Mouse (Mus musculus): ENCODE measurements at regions not wholly inside any gene's neighbourhood (a gene's known extent, or its start where the extent isn't known, plus 50 kb on each side); places are given as distances from the start of the nearest gene placed in this dataset.

DNA sequence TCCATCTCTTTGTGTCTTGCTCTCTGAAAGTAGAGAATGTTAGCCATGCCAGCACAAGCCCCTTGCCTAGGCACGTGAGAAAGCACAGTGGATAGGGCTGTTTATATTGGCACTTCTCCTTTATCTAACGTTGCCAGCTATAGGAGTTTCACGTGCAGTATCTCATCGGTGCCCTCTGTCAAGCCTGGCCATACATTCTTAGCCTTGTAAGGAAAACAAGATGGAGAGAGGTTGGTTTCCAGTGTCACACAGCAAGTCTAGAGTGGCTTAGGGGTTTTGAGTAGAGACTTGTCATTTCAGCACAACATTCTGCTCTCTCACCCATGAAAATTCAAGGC, 88.1 kb upstream of the Bcl6 start:
- Histone ChIP-seq H3K36me3 (ENCODE audit: insufficient read depth) (no peaks in the 10 kb centered on the region), H3K4me3 (ENCODE audit: low read depth, low read length) (no peak overlapping the region), H3K4me1 (ENCODE audit: insufficient read depth) (no peaks in the 10 kb centered on the region), H3K9me3 (ENCODE audit: low read length) (no peaks in the 10 kb centered on the region), H3K4me2 (ENCODE audit: low read depth) (no peak overlapping the region), H3K9ac (no peak overlapping the region), H3K27ac (ENCODE audit: low read depth, low read length) (no peak overlapping the region), H3K27me3 (ENCODE audit: insufficient read depth, low read length) (no peaks in the 10 kb centered on the region)
- WGBS: 93% methylated on average over 4 of the region's 4 CpGs
- no peak for TF ChIP-seq CTCF (IDR thresholded peaks at IDR 0.05; ENCODE audit: low read depth)
- DNase-seq (no peak), ATAC-seq (no peak)

DNA sequence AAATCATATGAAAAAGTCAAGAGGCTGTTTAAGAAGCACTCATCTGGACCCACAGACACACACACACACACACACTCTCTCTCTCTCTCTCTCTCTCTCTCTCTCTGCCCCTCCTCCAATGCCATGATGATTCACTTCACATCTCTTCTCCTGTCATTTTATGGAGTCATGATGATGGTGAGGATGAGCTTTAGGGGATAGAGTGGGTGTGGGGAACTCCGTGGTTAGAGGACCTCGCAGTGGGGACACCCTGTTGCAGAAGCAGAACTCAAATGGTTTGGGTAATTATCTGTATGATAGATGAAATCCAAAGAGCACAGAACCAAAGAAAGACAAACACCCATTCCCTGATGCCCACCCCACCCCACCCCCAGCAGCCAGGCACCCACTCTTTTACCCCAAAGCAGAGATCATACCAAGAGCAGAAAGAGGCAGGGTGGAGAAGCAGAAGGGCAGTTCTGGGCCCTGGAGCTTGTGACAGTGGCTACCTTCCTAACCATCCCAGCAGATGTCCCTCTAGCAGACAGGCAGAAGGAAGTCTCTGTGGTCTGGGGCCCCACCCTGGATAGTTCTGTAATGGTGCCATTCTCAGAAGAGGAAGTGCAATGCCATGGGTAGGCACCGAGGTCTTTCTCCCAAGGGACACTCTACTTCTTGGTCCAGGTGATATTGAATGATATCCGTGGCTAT, 87.6 kb upstream of the Bcl6 start:
- H3K4me1 ChIP-seq (ENCODE audit: insufficient read depth): no peaks in the 10 kb centered on the region
- ATAC-seq (no peak), DNase-seq (no peak)
- no peaks in the 10 kb centered on the region for H3K36me3 ChIP-seq (ENCODE audit: insufficient read depth)
- no peaks in the 10 kb centered on the region for H3K27me3 ChIP-seq (ENCODE audit: insufficient read depth, low read length)
- no peak overlapping the region for H3K4me3 ChIP-seq (ENCODE audit: low read depth, low read length)
- H3K9me3 ChIP-seq (ENCODE audit: low read length): no peaks in the 10 kb centered on the region
- no peak overlapping the region for H3K4me2 ChIP-seq (ENCODE audit: low read depth)
- WGBS: 93% methylated on average over 4 of the region's 4 CpGs
- H3K27ac ChIP-seq (ENCODE audit: low read depth, low read length): no peak overlapping the region
- TF ChIP-seq CTCF (IDR thresholded peaks at IDR 0.05; ENCODE audit: low read depth): no peak
- no peak overlapping the region for H3K9ac ChIP-seq

DNA sequence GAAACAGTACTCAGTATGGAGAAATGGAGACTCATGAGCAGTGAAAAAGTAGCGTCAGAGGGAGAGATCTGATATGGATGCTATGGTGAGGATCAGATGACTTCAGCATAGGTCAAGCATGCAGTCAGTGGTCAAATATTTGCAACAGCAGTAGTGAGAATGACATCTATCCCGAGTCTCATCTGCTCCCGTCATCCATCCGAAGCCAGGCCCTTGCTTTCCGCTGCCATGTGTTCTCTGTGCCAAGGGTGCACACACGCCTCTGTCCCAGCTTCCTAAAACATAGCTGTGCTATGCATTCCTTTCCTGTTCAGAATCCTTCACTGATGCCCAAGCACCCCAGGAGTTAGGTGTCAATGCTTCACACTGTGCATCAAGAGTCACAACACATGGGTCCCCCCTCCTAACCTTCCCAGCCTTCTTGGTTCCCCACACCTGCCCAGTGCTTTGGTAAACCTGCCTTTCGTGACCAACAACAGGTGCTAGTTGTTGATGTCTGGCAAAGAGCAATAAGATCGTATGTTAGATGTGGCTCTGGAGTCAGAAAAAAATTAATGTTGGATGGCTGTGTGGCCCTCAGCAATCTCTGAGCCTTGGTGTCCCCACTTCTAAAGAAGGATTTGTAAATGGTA, 85.1 kb upstream of the Bcl6 start:
- DNase-seq (no peak), ATAC-seq (no peak)
- H3K4me3 ChIP-seq (ENCODE audit: low read depth, low read length): no peak overlapping the region
- H3K27me3 ChIP-seq (ENCODE audit: insufficient read depth, low read length): no peaks in the 10 kb centered on the region
- H3K9me3 ChIP-seq (ENCODE audit: low read length): no peaks in the 10 kb centered on the region
- no peaks in the 10 kb centered on the region for H3K4me1 ChIP-seq (ENCODE audit: insufficient read depth)
- H3K27ac ChIP-seq (ENCODE audit: low read depth, low read length): no peak overlapping the region
- no peak overlapping the region for H3K9ac ChIP-seq
- TF ChIP-seq CTCF (IDR thresholded peaks at IDR 0.05; ENCODE audit: low read depth): no peak
- no peak overlapping the region for H3K4me2 ChIP-seq (ENCODE audit: low read depth)
- H3K36me3 ChIP-seq (ENCODE audit: insufficient read depth): no peaks in the 10 kb centered on the region
- WGBS: 95% methylated on average over 8 of the region's 8 CpGs

DNA sequence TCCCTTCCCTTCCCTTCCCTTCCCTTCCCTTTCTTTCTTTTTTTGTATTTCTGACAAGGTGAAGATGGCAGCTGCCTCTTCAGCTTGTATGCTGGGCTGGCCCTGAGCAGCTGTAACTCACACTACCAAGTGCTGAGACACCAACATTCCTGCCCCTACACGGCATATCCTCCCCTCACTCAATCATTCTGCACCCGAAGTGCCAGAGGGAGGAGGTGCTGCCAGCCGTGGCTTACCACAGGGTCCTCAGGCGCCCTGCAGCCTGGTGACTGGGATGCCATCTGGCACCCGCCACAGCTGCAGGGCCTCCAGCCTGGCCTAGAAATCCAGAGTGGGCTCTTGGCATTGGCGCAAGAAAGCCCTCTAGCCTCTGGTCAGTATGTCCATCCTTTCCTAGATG, 84.4 kb upstream of the Bcl6 start:
- Histone ChIP-seq H3K27ac (ENCODE audit: low read depth, low read length) (no peak overlapping the region), H3K4me3 (ENCODE audit: low read depth, low read length) (no peak overlapping the region), H3K4me1 (ENCODE audit: insufficient read depth) (no peaks in the 10 kb centered on the region), H3K36me3 (ENCODE audit: insufficient read depth) (no peaks in the 10 kb centered on the region), H3K27me3 (ENCODE audit: insufficient read depth, low read length) (no peaks in the 10 kb centered on the region), H3K9ac (no peak overlapping the region), H3K4me2 (ENCODE audit: low read depth) (no peak overlapping the region), H3K9me3 (ENCODE audit: low read length) (no peaks in the 10 kb centered on the region)
- 79% methylated on average over 6 of the region's 6 CpGs for WGBS
- TF ChIP-seq CTCF (IDR thresholded peaks at IDR 0.05; ENCODE audit: low read depth): no peak
- ATAC-seq: no peak
- no peak for DNase-seq

DNA sequence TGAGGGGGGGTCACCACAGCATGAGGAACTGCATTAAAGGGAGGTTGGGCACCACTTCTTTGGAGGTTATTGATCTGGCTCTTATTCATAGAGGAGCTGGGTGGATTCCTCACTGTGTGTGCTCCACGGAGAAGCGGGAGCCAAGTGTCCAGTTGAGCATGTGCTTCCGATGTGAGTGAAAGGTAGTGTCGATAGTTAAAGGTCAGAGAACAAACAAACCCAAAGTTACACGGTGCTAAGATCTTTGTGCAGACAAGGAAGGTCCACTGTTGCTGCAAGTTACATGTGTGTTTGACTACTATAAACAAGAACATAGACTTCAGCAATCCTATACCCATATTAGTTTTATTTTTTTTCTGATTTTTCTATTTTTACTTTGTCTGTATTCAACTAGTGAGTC, 80.8 kb upstream of the Bcl6 start:
- no peak for DNase-seq
- 89% methylated on average over 5 of the region's 5 CpGs for WGBS
- no peaks in the 10 kb centered on the region for H3K4me1 ChIP-seq (ENCODE audit: insufficient read depth)
- no peaks in the 10 kb centered on the region for H3K36me3 ChIP-seq (ENCODE audit: insufficient read depth)
- H3K9ac ChIP-seq: no peak overlapping the region
- H3K4me2 ChIP-seq (ENCODE audit: low read depth): no peak overlapping the region
- H3K4me3 ChIP-seq (ENCODE audit: low read depth, low read length): no peak overlapping the region
- no peak for ATAC-seq
- no peak for TF ChIP-seq CTCF (IDR thresholded peaks at IDR 0.05; ENCODE audit: low read depth)
- H3K27me3 ChIP-seq (ENCODE audit: insufficient read depth, low read length): no peaks in the 10 kb centered on the region
- H3K9me3 ChIP-seq (ENCODE audit: low read length): no peaks in the 10 kb centered on the region
- no peak overlapping the region for H3K27ac ChIP-seq (ENCODE audit: low read depth, low read length)

DNA sequence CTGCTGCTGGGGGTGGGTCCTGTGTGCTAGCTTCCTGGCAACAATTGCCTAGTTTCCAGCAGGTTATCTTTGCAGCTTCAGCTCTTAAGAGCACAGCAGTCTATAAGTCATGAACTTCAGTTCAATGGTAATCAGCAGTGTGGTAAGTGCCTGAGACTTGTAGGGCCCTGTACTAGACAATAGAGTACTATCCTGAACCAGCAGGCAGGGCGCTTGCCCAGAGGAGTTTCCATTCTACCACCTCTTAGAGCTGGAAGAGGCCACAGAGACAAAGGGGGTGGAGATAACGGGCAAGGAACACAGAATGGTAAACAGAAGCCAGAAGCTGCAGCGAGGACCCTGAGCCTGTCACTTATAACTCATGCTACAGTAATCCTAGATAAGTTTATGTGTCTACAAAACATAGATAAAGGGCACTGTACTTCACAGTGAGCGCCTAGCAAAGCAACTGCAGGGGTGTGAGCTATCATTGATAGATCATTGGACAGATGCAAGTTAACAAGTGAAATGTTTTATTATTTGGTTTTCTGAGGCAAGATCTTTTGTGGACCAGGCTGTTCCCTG, 79.7 kb upstream of the Bcl6 start:
- H3K9me3 ChIP-seq (ENCODE audit: low read length): no peaks in the 10 kb centered on the region
- no peak for ATAC-seq
- H3K9ac ChIP-seq: no peak overlapping the region
- H3K4me3 ChIP-seq (ENCODE audit: low read depth, low read length): no peak overlapping the region
- no peak overlapping the region for H3K4me2 ChIP-seq (ENCODE audit: low read depth)
- TF ChIP-seq CTCF (IDR thresholded peaks at IDR 0.05; ENCODE audit: low read depth): no peak
- no peak for DNase-seq
- H3K27ac ChIP-seq (ENCODE audit: low read depth, low read length): no peak overlapping the region
- no peaks in the 10 kb centered on the region for H3K36me3 ChIP-seq (ENCODE audit: insufficient read depth)
- WGBS: 52% methylated on average over 4 of the region's 4 CpGs
- no peaks in the 10 kb centered on the region for H3K4me1 ChIP-seq (ENCODE audit: insufficient read depth)
- H3K27me3 ChIP-seq (ENCODE audit: insufficient read depth, low read length): no peaks in the 10 kb centered on the region

DNA sequence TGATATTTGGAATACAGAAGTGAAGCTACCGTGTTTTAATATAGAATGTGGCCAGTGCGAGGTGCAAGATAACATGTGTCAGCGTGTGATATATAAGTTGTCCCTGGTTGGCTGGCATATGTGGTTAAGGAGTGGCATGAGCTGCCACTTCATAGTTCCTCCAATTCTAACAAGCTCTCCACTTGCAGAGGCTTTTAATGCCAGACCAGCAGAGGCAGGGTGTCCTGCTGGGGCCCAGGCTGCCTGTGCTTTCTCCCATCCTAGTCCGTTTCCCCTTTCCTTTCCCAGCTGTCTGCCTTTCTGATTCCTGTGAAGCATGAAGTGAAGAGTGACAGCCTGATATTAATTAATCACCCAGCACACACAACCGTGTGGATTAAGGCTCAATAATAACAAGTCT, 73.7 kb upstream of the Bcl6 start:
- Histone ChIP-seq H3K4me1 (ENCODE audit: insufficient read depth) (no peaks in the 10 kb centered on the region), H3K27me3 (ENCODE audit: insufficient read depth, low read length) (no peaks in the 10 kb centered on the region), H3K27ac (ENCODE audit: low read depth, low read length) (no peak overlapping the region), H3K4me3 (ENCODE audit: low read depth, low read length) (no peak overlapping the region), H3K4me2 (ENCODE audit: low read depth) (no peak overlapping the region), H3K9ac (no peak overlapping the region), H3K36me3 (ENCODE audit: insufficient read depth) (no peaks in the 10 kb centered on the region), H3K9me3 (ENCODE audit: low read length) (no peaks in the 10 kb centered on the region)
- TF ChIP-seq CTCF (IDR thresholded peaks at IDR 0.05; ENCODE audit: low read depth): no peak
- WGBS: 66% methylated on average over 5 of the region's 5 CpGs
- ATAC-seq (no peak), DNase-seq (no peak)

All from forebrain, postnatal 0 days (tissue).